ENCODE assay signal across 18 mouse cellular contexts in genomic region chr9:103423951-103424350, GRCm38 (mm10). TPM values are rescaled to one million over a fixed set of nuclear protein-coding genes. Genes with fewer than 3 reads are reported as not detected.
DNase-seq lines count a peak whose midpoint lies in the region; ATAC-seq and TF ChIP-seq lines count a peak whose summit lies in the region.
"Had no signal": no experiment of that assay in that cellular context is flagged by ENCODE, and none has a peak within 500 bp of the region (broad histone marks: within the 10 kb centered on the region; RNA-seq: fewer than 3 reads in every experiment).

No protein-coding gene starts in this region.

- no peak overlapping the region for H3K9ac ChIP-seq in hindbrain, embryonic 14.5 days
- H3K9ac ChIP-seq in hindbrain, embryonic 11.5 days (ENCODE audit: low read depth, low read length), result no peak overlapping the region
- H3K9ac ChIP-seq: embryonic facial prominence, embryonic 12.5 days had no signal

- H3K4me1 ChIP-seq in hindbrain, embryonic 14.5 days (replicated peaks; ENCODE audit: control insufficient read depth, insufficient read depth, low read length), result peaks cover 13% of the 10 kb centered on the region; the same call in 1 of the 2 replicates
- H3K4me1 ChIP-seq in hindbrain, embryonic 11.5 days (replicated peaks; ENCODE audit: control insufficient read depth, insufficient read depth, low read length), result no peaks in the 10 kb centered on the region
- peaks cover 49% of the 10 kb centered on the region for H3K4me1 ChIP-seq in thymus, adult 2 months (replicated peaks; ENCODE audit: control insufficient read depth, insufficient read depth, low read length)

- no peaks in the 10 kb centered on the region for H3K9me3 ChIP-seq in hindbrain, embryonic 14.5 days (ENCODE audit: control insufficient read depth, low read length)
- H3K9me3 ChIP-seq in hindbrain, embryonic 11.5 days (ENCODE audit: control insufficient read depth, low read length), result no peaks in the 10 kb centered on the region
- H3K9me3 ChIP-seq: embryonic facial prominence, embryonic 12.5 days had no signal

- no peak overlapping the region for H3K4me2 ChIP-seq in hindbrain, embryonic 14.5 days (replicated peaks)
- no peak overlapping the region for H3K4me2 ChIP-seq in hindbrain, embryonic 11.5 days (replicated peaks; ENCODE audit: low read depth, low read length)
- H3K4me2 ChIP-seq: embryonic facial prominence, embryonic 12.5 days; heart, embryonic 11.5 days had no signal

- no peak for DNase-seq in hindbrain, embryonic 14.5 days (ENCODE audit: low spot score)
- DNase-seq in hindbrain, embryonic 11.5 days (ENCODE audit: low spot score), result no peak
- peak; percentile 78 for DNase-seq in A20 (ENCODE audit: low read depth, low spot score)
- DNase-seq in T-cell, adult 2 months (ENCODE audit: low spot score), result peak; percentile 37
- DNase-seq in thymus, adult 2 months, result peak; percentile 59
- no peak for DNase-seq in testis, postnatal 10 days (ENCODE audit: low spot score)
- no peak for DNase-seq in adrenal gland, postnatal 36 days
- DNase-seq in heart, adult 8-10 months (ENCODE audit: low spot score), result no peak
- DNase-seq: adrenal gland, adult 8-10 months; cerebellum, adult 2 months; gastrocnemius, postnatal 36 days; kidney, postnatal 4 days; lung, postnatal 14 days; right cerebral cortex, adult 18-20 months had no signal

- no peaks in the 10 kb centered on the region for H3K36me3 ChIP-seq in hindbrain, embryonic 14.5 days (replicated peaks; ENCODE audit: control insufficient read depth, insufficient read depth)
- no peaks in the 10 kb centered on the region for H3K36me3 ChIP-seq in hindbrain, embryonic 11.5 days (ENCODE audit: control insufficient read depth, insufficient read depth, low read length)
- H3K36me3 ChIP-seq in thymus, adult 2 months (ENCODE audit: control insufficient read depth, insufficient read depth, low read length), result 0 out of 2 replicates have a peak, but pooled peaks cover 5% of the 10 kb centered on the region
- H3K36me3 ChIP-seq: embryonic facial prominence, embryonic 12.5 days had no signal

- H3K27ac ChIP-seq in hindbrain, embryonic 14.5 days, result 0 out of 2 replicates have a peak overlapping the region, but pooled peaks have one; percentile 6
- H3K27ac ChIP-seq in hindbrain, embryonic 11.5 days (ENCODE audit: low read depth, low read length), result no peak overlapping the region
- H3K27ac ChIP-seq in thymus, adult 2 months (ENCODE audit: control insufficient read depth, insufficient read depth, low read length), result peak overlapping the region; percentile 98
- H3K27ac ChIP-seq: embryonic facial prominence, embryonic 12.5 days had no signal

- TF ChIP-seq CTCF in thymus, adult 2 months (IDR thresholded peaks at IDR 0.05; ENCODE audit: borderline replicate concordance, control insufficient read depth, extremely low read depth, insufficient read depth, low read length, poor library complexity), result no peak

- TF ChIP-seq POLR2A in thymus, adult 2 months (IDR thresholded peaks at IDR 0.05; ENCODE audit: control insufficient read depth, extremely low read depth, insufficient read depth, low read length, poor library complexity), result no peak

- WGBS in hindbrain, embryonic 14.5 days, result 86% methylated on average over 7 of the region's 8 CpGs
- 86% methylated on average over 5 of the region's 8 CpGs for WGBS in hindbrain, embryonic 11.5 days
- WGBS in thymus, adult 2 months, result 4% methylated on average over 8 of the region's 8 CpGs

- no peak for ATAC-seq in hindbrain, embryonic 14.5 days (ENCODE audit: low FRiP score)
- ATAC-seq in hindbrain, embryonic 11.5 days (ENCODE audit: low FRiP score), result no peak
- ATAC-seq: CD4-positive, CD25-positive, alpha-beta regulatory T cell, adult 4 months; hindbrain, postnatal 0 days had no signal

- H3K27me3 ChIP-seq in hindbrain, embryonic 14.5 days (ENCODE audit: control insufficient read depth, insufficient read depth, low read length), result no peaks in the 10 kb centered on the region
- no peaks in the 10 kb centered on the region for H3K27me3 ChIP-seq in hindbrain, embryonic 11.5 days (ENCODE audit: control insufficient read depth, insufficient read depth, low read length)
- no peaks in the 10 kb centered on the region for H3K27me3 ChIP-seq in thymus, adult 2 months (ENCODE audit: control insufficient read depth, insufficient read depth, low read length)
- H3K27me3 ChIP-seq: embryonic facial prominence, embryonic 12.5 days had no signal

- no peak overlapping the region for H3K4me3 ChIP-seq in hindbrain, embryonic 14.5 days (replicated peaks; ENCODE audit: low read length)
- H3K4me3 ChIP-seq in hindbrain, embryonic 11.5 days (ENCODE audit: low read depth, low read length), result no peak overlapping the region
- H3K4me3 ChIP-seq in thymus, adult 2 months (ENCODE audit: control insufficient read depth, insufficient read depth, low read length), result peak overlapping the region; percentile 48; the same call in 1 of the 2 replicates
- H3K4me3 ChIP-seq: embryonic facial prominence, embryonic 12.5 days had no signal

RNA-seq across cellular contexts. Expression of gene Bfsp2, which starts 56.3 kb away (rescaled TPM):
- 3.5 and 4.1 TPM in 2 replicates for polyA plus RNA-seq in hindbrain, embryonic 14.5 days (2014; fragmentation: Nextera tagmentation; extraction: Ambion mirVana)
- 0.54 and 2.1 TPM in 2 replicates for polyA plus RNA-seq in hindbrain, embryonic 11.5 days (2014; fragmentation: Nextera tagmentation; extraction: Ambion mirVana)
- 0.98 and 1.4 TPM in 2 replicates for polyA plus RNA-seq in thymus, adult 2 months (2012; rRNA removed)
- total RNA-seq in adrenal gland, postnatal 36 days (2021), result not detected
- total RNA-seq in heart, adult 8-10 months (2022), result 1 to 10 TPM in 1 of 4 experiments, under 1 TPM in 3; 0.72 to 1.3 (median 0.74) TPM
- total RNA-seq: adrenal gland, adult 8-10 months had no signal

RNA-seq across cellular contexts. Expression of gene Cdv3, which starts 58.3 kb away (rescaled TPM):
- polyA plus RNA-seq in hindbrain, embryonic 14.5 days (2014; fragmentation: Nextera tagmentation; extraction: Ambion mirVana), result 62.4 and 76.0 TPM in 2 replicates
- polyA plus RNA-seq in hindbrain, embryonic 11.5 days (2014; fragmentation: Nextera tagmentation; extraction: Ambion mirVana), result 105 and 135 TPM in 2 replicates
- 74.9 and 166 TPM in 2 replicates for polyA plus RNA-seq in thymus, adult 2 months (2012; rRNA removed)
- 100 to 1,000 TPM; 163 to 232 TPM for total RNA-seq in adrenal gland, postnatal 36 days (2021)
- 100 to 1,000 TPM; 131 to 164 (median 151) TPM for total RNA-seq in heart, adult 8-10 months (2022)

Comparison
In these comparisons a context has a peak if more than half of its experiments do, and no peak if none do; other contexts are left out.
1. DNase-seq: peak in A20 (single experiment), T-cell, adult 2 months (single experiment) and thymus, adult 2 months (single experiment); none in hindbrain, embryonic 14.5 days (single experiment), hindbrain, embryonic 11.5 days (single experiment), testis, postnatal 10 days (single experiment), adrenal gland, postnatal 36 days (0 of 2) and heart, adult 8-10 months (single experiment).